Mouse (Mus musculus): Measurements from ENCODE around the gene Gnai2. TPM values are rescaled to one million over a fixed set of nuclear protein-coding genes. Genes with fewer than 3 reads are reported as not detected.

The Gnai2 gene
- polyA plus RNA-seq, 1 experiment from 2014 or later: 570 TPM

- H3K4me3 ChIP-seq (replicated peaks): no peak overlapping the region
- no peaks in the 10 kb centered on the region for H3K36me3 ChIP-seq (replicated peaks)
- 80% methylated on average over 6 of the region's 6 CpGs for WGBS
- H3K27ac ChIP-seq: no peak overlapping the region
- H3K9ac ChIP-seq: no peak overlapping the region
- H3K9me3 ChIP-seq: no peaks in the 10 kb centered on the region
- H3K4me2 ChIP-seq: no peak overlapping the region
- peaks cover 8% of the 10 kb centered on the region; the same call in 1 of the 2 replicates for H3K27me3 ChIP-seq
- peaks cover 38% of the 10 kb centered on the region for H3K4me1 ChIP-seq
- ATAC-seq (ENCODE audit: low FRiP score): no peak
Measured at GRCm38 (mm10) chr9:107603251-107603650, 31.9 kb downstream of the Gnai2 start.

- Histone ChIP-seq H3K4me3 (replicated peaks) (no peak overlapping the region), H3K4me1 (peaks cover 29% of the 10 kb centered on the region), H3K9ac (no peak overlapping the region), H3K9me3 (no peaks in the 10 kb centered on the region), H3K36me3 (replicated peaks) (no peaks in the 10 kb centered on the region), H3K27me3 (peaks cover 8% of the 10 kb centered on the region; the same call in 1 of the 2 replicates), H3K27ac (no peak overlapping the region), H3K4me2 (no peak overlapping the region)
- WGBS: 13% methylated on average over 10 of the region's 10 CpGs
- peak; percentile 74 for ATAC-seq (ENCODE audit: low FRiP score)
Measured at GRCm38 (mm10) chr9:107602068-107602648, 33.0 kb downstream of the Gnai2 start.

- H3K36me3 ChIP-seq (replicated peaks): no peaks in the 10 kb centered on the region
- no peak overlapping the region for H3K9ac ChIP-seq
- H3K9me3 ChIP-seq: no peaks in the 10 kb centered on the region
- no peak overlapping the region for H3K4me2 ChIP-seq
- peaks cover 8% of the 10 kb centered on the region; the same call in 1 of the 2 replicates for H3K27me3 ChIP-seq
- H3K4me1 ChIP-seq: peaks cover 21% of the 10 kb centered on the region
- H3K4me3 ChIP-seq (replicated peaks): no peak overlapping the region
- no peak overlapping the region for H3K27ac ChIP-seq
- 91% methylated on average over 11 of the region's 11 CpGs for WGBS
- no peak for ATAC-seq (ENCODE audit: low FRiP score)
Measured at GRCm38 (mm10) chr9:107601275-107601674, 33.9 kb downstream of the Gnai2 start.

- Histone ChIP-seq H3K9ac (no peak overlapping the region), H3K4me3 (replicated peaks) (no peak overlapping the region), H3K4me2 (no peak overlapping the region), H3K9me3 (no peaks in the 10 kb centered on the region), H3K27me3 (peaks cover 8% of the 10 kb centered on the region; the same call in 1 of the 2 replicates), H3K27ac (no peak overlapping the region), H3K36me3 (replicated peaks) (no peaks in the 10 kb centered on the region), H3K4me1 (peaks cover 21% of the 10 kb centered on the region)
- WGBS: 84% methylated on average over 12 of the region's 12 CpGs
- ATAC-seq (ENCODE audit: low FRiP score): no peak
Measured at GRCm38 (mm10) chr9:107600745-107601144, 34.4 kb downstream of the Gnai2 start.

- Histone ChIP-seq H3K4me3 (replicated peaks) (no peak overlapping the region), H3K36me3 (replicated peaks) (no peaks in the 10 kb centered on the region), H3K4me1 (peaks cover 14% of the 10 kb centered on the region), H3K27me3 (peaks cover 8% of the 10 kb centered on the region; the same call in 1 of the 2 replicates), H3K9ac (no peak overlapping the region; the same call in 1 of the 2 replicates), H3K27ac (no peak overlapping the region), H3K9me3 (no peaks in the 10 kb centered on the region), H3K4me2 (no peak overlapping the region)
- ATAC-seq (ENCODE audit: low FRiP score): no peak
- 72% methylated on average over 14 of the region's 14 CpGs for WGBS
Measured at GRCm38 (mm10) chr9:107599842-107600241, 35.3 kb downstream of the Gnai2 start.

GRCm38 (mm10) chr9:107599433-107599832, 35.7 kb downstream of the Gnai2 start:
- no peak for ATAC-seq (ENCODE audit: low FRiP score)
- no peaks in the 10 kb centered on the region for H3K9me3 ChIP-seq
- no peak overlapping the region for H3K4me2 ChIP-seq
- H3K27me3 ChIP-seq: peaks cover 8% of the 10 kb centered on the region; the same call in 1 of the 2 replicates
- H3K4me1 ChIP-seq: peaks cover 10% of the 10 kb centered on the region
- no peak overlapping the region for H3K9ac ChIP-seq
- 91% methylated on average over 9 of the region's 9 CpGs for WGBS
- H3K4me3 ChIP-seq (replicated peaks): no peak overlapping the region
- H3K27ac ChIP-seq: no peak overlapping the region
- H3K36me3 ChIP-seq (replicated peaks): no peaks in the 10 kb centered on the region

GRCm38 (mm10) chr9:107598385-107598784, 36.8 kb downstream of the Gnai2 start:
- no peak for ATAC-seq (ENCODE audit: low FRiP score)
- H3K36me3 ChIP-seq (replicated peaks): peaks cover 9% of the 10 kb centered on the region
- WGBS: 90% methylated on average over 5 of the region's 5 CpGs
- H3K4me3 ChIP-seq (replicated peaks): no peak overlapping the region
- peaks cover 7% of the 10 kb centered on the region for H3K4me1 ChIP-seq
- H3K9me3 ChIP-seq: no peaks in the 10 kb centered on the region
- peaks cover 8% of the 10 kb centered on the region; the same call in 1 of the 2 replicates for H3K27me3 ChIP-seq
- no peak overlapping the region for H3K27ac ChIP-seq
- no peak overlapping the region for H3K4me2 ChIP-seq
- no peak overlapping the region for H3K9ac ChIP-seq

- Histone ChIP-seq H3K27ac (no peak overlapping the region), H3K4me1 (no peaks in the 10 kb centered on the region), H3K27me3 (peaks cover 8% of the 10 kb centered on the region; the same call in 1 of the 2 replicates), H3K4me3 (replicated peaks) (no peak overlapping the region), H3K9ac (no peak overlapping the region), H3K4me2 (no peak overlapping the region), H3K36me3 (replicated peaks) (peaks cover 24% of the 10 kb centered on the region), H3K9me3 (no peaks in the 10 kb centered on the region)
- ATAC-seq (ENCODE audit: low FRiP score): no peak
- 91% methylated on average over 11 of the region's 11 CpGs for WGBS
Measured at GRCm38 (mm10) chr9:107596619-107597569, 38.3 kb downstream of the Gnai2 start.

GRCm38 (mm10) chr9:107594281-107595062, 40.7 kb downstream of the Gnai2 start:
- no peak for ATAC-seq (ENCODE audit: low FRiP score)
- 78% methylated on average over 8 of the region's 8 CpGs for WGBS
- H3K27ac ChIP-seq: no peak overlapping the region

GRCm38 (mm10) chr9:107593101-107593976, 41.8 kb downstream of the Gnai2 start:
- H3K27me3 ChIP-seq: no peaks in the 10 kb centered on the region
- H3K9ac ChIP-seq: no peak overlapping the region
- no peak overlapping the region for H3K27ac ChIP-seq
- no peak overlapping the region for H3K4me2 ChIP-seq
- 81% methylated on average over 11 of the region's 11 CpGs for WGBS
- no peaks in the 10 kb centered on the region for H3K9me3 ChIP-seq
- no peak overlapping the region for H3K4me3 ChIP-seq (replicated peaks)
- peaks cover 46% of the 10 kb centered on the region for H3K36me3 ChIP-seq (replicated peaks)
- H3K4me1 ChIP-seq: peaks cover 7% of the 10 kb centered on the region
- no peak for ATAC-seq (ENCODE audit: low FRiP score)

More at GRCm38 (mm10) chr9:107594281-107595062, 40.7 kb downstream of the Gnai2 start:
- no peaks in the 10 kb centered on the region for H3K4me1 ChIP-seq
- H3K9ac ChIP-seq: no peak overlapping the region
- H3K9me3 ChIP-seq: no peaks in the 10 kb centered on the region
- no peak overlapping the region for H3K4me2 ChIP-seq
- H3K4me3 ChIP-seq (replicated peaks): no peak overlapping the region
- peaks cover 46% of the 10 kb centered on the region for H3K36me3 ChIP-seq (replicated peaks)
- 0 out of 2 replicates have a peak, but pooled peaks cover 5% of the 10 kb centered on the region for H3K27me3 ChIP-seq

GRCm38 (mm10) chr9:107590773-107591060, 44.5 kb downstream of the Gnai2 start:
- no peak overlapping the region for H3K4me3 ChIP-seq (replicated peaks)
- H3K4me2 ChIP-seq: no peak overlapping the region
- peaks cover 46% of the 10 kb centered on the region for H3K36me3 ChIP-seq (replicated peaks)
- 96% methylated on average over 6 of the region's 6 CpGs for whole genome bisulfite sequencing
- no peaks in the 10 kb centered on the region for H3K9me3 ChIP-seq
- H3K9ac ChIP-seq: no peak overlapping the region
- H3K4me1 ChIP-seq: peaks cover 11% of the 10 kb centered on the region
- no peaks in the 10 kb centered on the region for H3K27me3 ChIP-seq
- ATAC-seq (ENCODE audit: low FRiP score): no peak
- no peak overlapping the region for H3K27ac ChIP-seq

All from forebrain, embryonic 12.5 days (tissue).